Comparison of ENCODE assay signal across 7 mouse cellular contexts in the genomic region with DNA sequence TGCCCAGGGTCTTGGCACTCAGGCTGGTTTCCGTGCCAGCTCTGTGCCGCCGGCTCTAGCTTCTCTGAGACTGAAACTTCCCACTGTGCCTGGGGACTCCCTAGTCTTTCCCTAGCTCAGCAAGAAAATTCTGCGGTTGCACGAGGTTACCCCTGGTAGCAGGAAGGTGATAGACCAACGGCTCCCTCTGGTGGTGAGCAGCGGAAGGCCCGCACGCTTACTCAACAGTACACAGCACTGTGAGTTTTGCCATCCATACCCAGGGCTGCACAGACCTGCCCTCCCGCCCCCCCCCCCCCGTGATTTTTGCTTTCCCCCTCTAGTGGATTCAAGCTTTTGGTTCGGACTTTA. TPM values are rescaled to one million over a fixed set of nuclear protein-coding genes. Genes with fewer than 3 reads are reported as not detected.
A peak's percentile ranks its signal among the peaks of the same experiment; 100 is the strongest.
DNase-seq lines count a peak whose midpoint lies in the region; ATAC-seq and TF ChIP-seq lines count a peak whose summit lies in the region.

No protein-coding gene starts in this region.

- peak; percentile 99 for TF ChIP-seq EP300 in heart, adult 2 months (IDR thresholded peaks at IDR 0.05; ENCODE audit: insufficient read depth, low read depth, low read length)

- 0 out of 2 replicates have a peak, but pooled peaks cover 1% of the 10 kb centered on the region for H3K79me2 ChIP-seq in heart, adult 2 months (replicated peaks; ENCODE audit: control insufficient read depth, insufficient read depth, low read length)

- no peaks in the 10 kb centered on the region for H3K27me3 ChIP-seq in embryonic facial prominence, embryonic 11.5 days (ENCODE audit: control insufficient read depth, insufficient read depth, low read length)
- H3K27me3 ChIP-seq in heart, adult 2 months (ENCODE audit: control insufficient read depth, insufficient read depth, low read length), result no peaks in the 10 kb centered on the region
- H3K27me3 ChIP-seq in kidney, adult 2 months (replicated peaks; ENCODE audit: control insufficient read depth, insufficient read depth, low read length), result no peaks in the 10 kb centered on the region
- H3K27me3 ChIP-seq in limb, embryonic 13.5 days, result no peaks in the 10 kb centered on the region
- no peaks in the 10 kb centered on the region for H3K27me3 ChIP-seq in midbrain, embryonic 15.5 days (replicated peaks)

- H3K4me2 ChIP-seq in embryonic facial prominence, embryonic 11.5 days (ENCODE audit: low read depth, low read length), result no peak overlapping the region
- H3K4me2 ChIP-seq in limb, embryonic 13.5 days (replicated peaks), result peak overlapping the region; percentile 37
- no peak overlapping the region for H3K4me2 ChIP-seq in midbrain, embryonic 15.5 days

- no peaks in the 10 kb centered on the region for H3K36me3 ChIP-seq in embryonic facial prominence, embryonic 11.5 days (replicated peaks; ENCODE audit: control insufficient read depth, insufficient read depth, low read depth, low read length)
- H3K36me3 ChIP-seq in heart, adult 2 months (ENCODE audit: control insufficient read depth, insufficient read depth, low read length), result no peaks in the 10 kb centered on the region; the same call in 1 of the 2 replicates
- H3K36me3 ChIP-seq in kidney, adult 2 months (ENCODE audit: control insufficient read depth, insufficient read depth, low read length), result no peaks in the 10 kb centered on the region
- no peaks in the 10 kb centered on the region for H3K36me3 ChIP-seq in limb, embryonic 13.5 days
- H3K36me3 ChIP-seq in midbrain, embryonic 15.5 days (replicated peaks), result no peaks in the 10 kb centered on the region

- intact Hi-C loops in heart, adult 2 months (cut with DNase I), result loop anchor here (1.0 kb wide), 1 partner anchor 32 kb away; the partner anchor contains the start of gene Pxn

- no peak; the same call in 1 of the 2 replicates for TF ChIP-seq POLR2A in heart, adult 2 months (IDR thresholded peaks at IDR 0.05; ENCODE audit: insufficient read depth, low read depth, low read length)
- TF ChIP-seq POLR2A in kidney, adult 2 months (IDR thresholded peaks at IDR 0.05; ENCODE audit: low read depth, low read length), result no peak

- no peak overlapping the region for H3K4me3 ChIP-seq in embryonic facial prominence, embryonic 11.5 days (ENCODE audit: low read depth, low read length)
- no peak overlapping the region for H3K4me3 ChIP-seq in heart, adult 2 months
- no peak overlapping the region for H3K4me3 ChIP-seq in kidney, adult 2 months (ENCODE audit: insufficient read depth, low read depth, low read length)
- no peak overlapping the region for H3K4me3 ChIP-seq in limb, embryonic 13.5 days
- H3K4me3 ChIP-seq in midbrain, embryonic 15.5 days, result no peak overlapping the region

- H3K4me1 ChIP-seq in embryonic facial prominence, embryonic 11.5 days (ENCODE audit: control insufficient read depth, insufficient read depth, low read length), result peaks cover 30% of the 10 kb centered on the region
- peaks cover 36% of the 10 kb centered on the region for H3K4me1 ChIP-seq in heart, adult 2 months (ENCODE audit: control insufficient read depth, insufficient read depth, low read length)
- peaks cover 60% of the 10 kb centered on the region for H3K4me1 ChIP-seq in kidney, adult 2 months (ENCODE audit: control insufficient read depth, insufficient read depth, low read length)
- H3K4me1 ChIP-seq in limb, embryonic 13.5 days, result peaks cover 63% of the 10 kb centered on the region
- H3K4me1 ChIP-seq in midbrain, embryonic 15.5 days, result peaks cover 24% of the 10 kb centered on the region

- under 1% methylated on average over 12 of the region's 12 CpGs for WGBS in embryonic facial prominence, embryonic 11.5 days
- under 1% methylated on average over 12 of the region's 12 CpGs for WGBS in heart, adult 2 months
- WGBS in kidney, adult 2 months, result 2% methylated on average over 12 of the region's 12 CpGs
- under 1% methylated on average over 12 of the region's 12 CpGs for WGBS in limb, embryonic 13.5 days
- whole genome bisulfite sequencing in midbrain, embryonic 15.5 days, result 1% methylated on average over 12 of the region's 12 CpGs

- no peaks in the 10 kb centered on the region for H3K9me3 ChIP-seq in embryonic facial prominence, embryonic 11.5 days (replicated peaks; ENCODE audit: control insufficient read depth, low read length)
- no peaks in the 10 kb centered on the region for H3K9me3 ChIP-seq in limb, embryonic 13.5 days
- H3K9me3 ChIP-seq in midbrain, embryonic 15.5 days, result no peaks in the 10 kb centered on the region

- H3K9ac ChIP-seq in embryonic facial prominence, embryonic 11.5 days (replicated peaks; ENCODE audit: low read length), result no peak overlapping the region
- no peak overlapping the region for H3K9ac ChIP-seq in heart, adult 2 months (ENCODE audit: low read depth, low read length)
- H3K9ac ChIP-seq in limb, embryonic 13.5 days, result peak overlapping the region; percentile 36
- H3K9ac ChIP-seq in midbrain, embryonic 15.5 days, result no peak overlapping the region

- TF ChIP-seq CTCF in heart, adult 2 months (IDR thresholded peaks at IDR 0.05), result peak; percentile 92
- peak; percentile 95 for TF ChIP-seq CTCF in kidney, adult 2 months (conservative IDR thresholded peaks at IDR 0.05; ENCODE audit: insufficient read depth, insufficient read length, low read depth, low read length)

- peak; percentile 96 for DNase-seq in adrenal gland, postnatal 10 days
- peak; percentile 94 for DNase-seq in embryonic facial prominence, embryonic 11.5 days (ENCODE audit: low spot score)
- peak; percentile 89 to 94 for DNase-seq in heart, adult 2 months
- peak; percentile 95 for DNase-seq in kidney, adult 2 months
- DNase-seq in spleen, adult 18-20 months, result peak; percentile 80 to 92

- ATAC-seq in embryonic facial prominence, embryonic 11.5 days (replicated peaks; ENCODE audit: insufficient number of reproducible peaks, low FRiP score, low TSS enrichment, low read depth), result peak; percentile 76
- peak; percentile 83 for ATAC-seq in limb, embryonic 13.5 days (ENCODE audit: low FRiP score, low read depth)
- ATAC-seq in midbrain, embryonic 15.5 days (replicated peaks), result peak; percentile 87

- no peak overlapping the region for H3K27ac ChIP-seq in embryonic facial prominence, embryonic 11.5 days (replicated peaks; ENCODE audit: low read depth, low read length)
- H3K27ac ChIP-seq in heart, adult 2 months, result peak overlapping the region; percentile 5; the same call in 1 of the 2 replicates
- H3K27ac ChIP-seq in kidney, adult 2 months (ENCODE audit: insufficient read depth, low read depth, low read length), result peak overlapping the region; percentile 1; the same call in 1 of the 2 replicates
- peak overlapping the region; percentile 39; the same call in 1 of the 2 replicates for H3K27ac ChIP-seq in limb, embryonic 13.5 days
- no peak overlapping the region for H3K27ac ChIP-seq in midbrain, embryonic 15.5 days

RNA-seq across cellular contexts. Expression of gene Rplp0, which starts 20.6 kb away (rescaled TPM):
- total RNA-seq in adrenal gland, postnatal 10 days (2021), result 100 to 1,000 TPM; 933 to 968 TPM
- polyA plus RNA-seq in embryonic facial prominence, embryonic 11.5 days (2014; fragmentation: Nextera tagmentation; extraction: Ambion mirVana), result 1,437 and 1,529 TPM in 2 replicates
- 100 to 1,000 TPM; 587 to 705 TPM for total RNA-seq in heart, adult 2 months (2021)
- 1,240 and 1,274 TPM in 2 replicates for polyA plus RNA-seq in heart, adult 2 months (2012; rRNA removed)
- 1,267 and 1,337 TPM in 2 replicates for polyA plus RNA-seq in kidney, adult 2 months (2012; rRNA removed)
- 1,446 and 1,459 TPM in 2 replicates for polyA plus RNA-seq in limb, embryonic 13.5 days (2015; fragmentation: Nextera tagmentation; extraction: Ambion mirVana)
- polyA plus RNA-seq in midbrain, embryonic 15.5 days (2015; fragmentation: Nextera tagmentation; extraction: Ambion mirVana), result 811 and 847 TPM in 2 replicates

RNA-seq across cellular contexts. Expression of gene Gcn1l1, which starts 26.4 kb away (rescaled TPM):
- 10 to 100 TPM; 52.4 to 63.2 TPM for total RNA-seq in adrenal gland, postnatal 10 days (2021)
- polyA plus RNA-seq in embryonic facial prominence, embryonic 11.5 days (2014; fragmentation: Nextera tagmentation; extraction: Ambion mirVana), result 29.3 and 31.4 TPM in 2 replicates
- total RNA-seq in heart, adult 2 months (2021), result 10 to 100 TPM; 34.2 to 40.1 TPM
- 21.5 and 34.6 TPM in 2 replicates for polyA plus RNA-seq in heart, adult 2 months (2012; rRNA removed)
- polyA plus RNA-seq in kidney, adult 2 months (2012; rRNA removed), result 42.2 and 45.4 TPM in 2 replicates
- polyA plus RNA-seq in limb, embryonic 13.5 days (2015; fragmentation: Nextera tagmentation; extraction: Ambion mirVana), result 46.1 and 48.2 TPM in 2 replicates
- polyA plus RNA-seq in midbrain, embryonic 15.5 days (2015; fragmentation: Nextera tagmentation; extraction: Ambion mirVana), result 48.3 and 53.4 TPM in 2 replicates

RNA-seq across cellular contexts. Expression of gene Pxn, which starts 32.2 kb away (rescaled TPM):
- total RNA-seq in adrenal gland, postnatal 10 days (2021), result 10 to 100 TPM; 55.1 to 72.4 TPM
- 12.9 and 13.8 TPM in 2 replicates for polyA plus RNA-seq in embryonic facial prominence, embryonic 11.5 days (2014; fragmentation: Nextera tagmentation; extraction: Ambion mirVana)
- 10 to 100 TPM; 35.9 to 37.1 TPM for total RNA-seq in heart, adult 2 months (2021)
- polyA plus RNA-seq in heart, adult 2 months (2012; rRNA removed), result 51.9 and 56.5 TPM in 2 replicates
- 101 and 122 TPM in 2 replicates for polyA plus RNA-seq in kidney, adult 2 months (2012; rRNA removed)
- 46.9 and 54.0 TPM in 2 replicates for polyA plus RNA-seq in limb, embryonic 13.5 days (2015; fragmentation: Nextera tagmentation; extraction: Ambion mirVana)
- polyA plus RNA-seq in midbrain, embryonic 15.5 days (2015; fragmentation: Nextera tagmentation; extraction: Ambion mirVana), result 20.4 and 20.9 TPM in 2 replicates

RNA-seq across cellular contexts. Expression of gene Sirt4, which starts 54.1 kb away (rescaled TPM):
- 10 to 100 TPM; 15.8 to 31.4 TPM for total RNA-seq in adrenal gland, postnatal 10 days (2021)
- polyA plus RNA-seq in embryonic facial prominence, embryonic 11.5 days (2014; fragmentation: Nextera tagmentation; extraction: Ambion mirVana), result 12.7 and 17.2 TPM in 2 replicates
- 10 to 100 TPM; 15.3 to 18.8 TPM for total RNA-seq in heart, adult 2 months (2021)
- 25.1 and 31.3 TPM in 2 replicates for polyA plus RNA-seq in heart, adult 2 months (2012; rRNA removed)
- polyA plus RNA-seq in kidney, adult 2 months (2012; rRNA removed), result 34.0 and 49.3 TPM in 2 replicates
- 25.8 and 27.5 TPM in 2 replicates for polyA plus RNA-seq in limb, embryonic 13.5 days (2015; fragmentation: Nextera tagmentation; extraction: Ambion mirVana)
- 31.6 and 32.6 TPM in 2 replicates for polyA plus RNA-seq in midbrain, embryonic 15.5 days (2015; fragmentation: Nextera tagmentation; extraction: Ambion mirVana)

Comparison
In these comparisons a context has a peak if more than half of its experiments do, and no peak if none do; other contexts are left out.
1. H3K27ac ChIP-seq: peak in heart, adult 2 months (single experiment), kidney, adult 2 months (single experiment) and limb, embryonic 13.5 days (single experiment); none in embryonic facial prominence, embryonic 11.5 days (single experiment) and midbrain, embryonic 15.5 days (single experiment).
2. Peak in every context shown above with its lines, with median percentiles within 50 percentile points of each other: DNase-seq and ATAC-seq.